Mouse (Mus musculus) C2C12 (cell line): ENCODE measurements around the gene Col5a3. TPM values are rescaled to one million over a fixed set of nuclear protein-coding genes. Genes with fewer than 3 reads are reported as not detected.

Experiments used
- H3K27me3 ChIP-seq: one replicate; pipeline ENCODE4 v1.6.1; 2011; ENCODE audit not compliant: control insufficient read depth, insufficient read depth, insufficient read length
- H3K36me3 ChIP-seq: one replicate; pipeline ENCODE4 v1.6.1; 2011; ENCODE audit not compliant: control insufficient read depth, insufficient read depth
- H3K4me3 ChIP-seq: one replicate; pipeline ENCODE4 v1.5.1; 2011; ENCODE audit warnings: mild to moderate bottlenecking, control low read depth; ENCODE audit not compliant: poor library complexity, insufficient read depth, severe bottlenecking
- H3K79me2 ChIP-seq: one replicate; pipeline ENCODE4 v1.6.1; 2011; ENCODE audit not compliant: control insufficient read depth, insufficient read depth
- H3K79me3 ChIP-seq: one replicate; pipeline ENCODE4 v1.6.1; 2011; ENCODE audit warnings: low read depth, control low read depth
- H3ac ChIP-seq: one replicate; pipeline ENCODE3; 2011; ENCODE audit warnings: low read depth; ENCODE audit not compliant: control insufficient read depth, insufficient read length
- CEBPB ChIP-seq: IDR thresholded peaks from one replicate; pipeline ENCODE4 v1.6.1; 2011; ENCODE audit warnings: low read depth, mild to moderate bottlenecking, control low read depth, moderate library complexity
- CTCF ChIP-seq: IDR thresholded peaks from one replicate; pipeline ENCODE4 v1.5.1; 2011; ENCODE audit not compliant: control insufficient read depth, insufficient read depth, insufficient read length
- FOSL1 ChIP-seq: IDR thresholded peaks from one replicate; pipeline ENCODE4 v1.8.0; 2011; ENCODE audit warnings: mild to moderate bottlenecking, low read length; ENCODE audit not compliant: poor library complexity, insufficient read depth, severe bottlenecking
- MAX ChIP-seq: IDR thresholded peaks from one replicate; pipeline ENCODE4 v1.6.1; 2011; ENCODE audit warnings: mild to moderate bottlenecking, control low read depth
- MYOD1 ChIP-seq: IDR thresholded peaks from one replicate; pipeline ENCODE4 v1.6.1; 2011; ENCODE audit warnings: low read depth; ENCODE audit not compliant: control insufficient read depth, insufficient read length
- MYOG ChIP-seq: IDR thresholded peaks from one replicate; pipeline ENCODE4 v1.6.1; 2011; ENCODE audit not compliant: control insufficient read depth, insufficient read length; ENCODE audit errors: extremely low read depth
- USF1 ChIP-seq: IDR thresholded peaks from one replicate; pipeline ENCODE4 v1.6.1; 2011; ENCODE audit warnings: low read depth, mild to moderate bottlenecking, control low read depth, moderate library complexity
- polyA plus RNA-seq: library from polyadenylated mRNA; unstranded; fragments of >200 nt; fragmentation: generic; extraction: Trizol; gene quantifications from one replicate; pipeline ENCODE4 v1.2.1, GENCODE M21; 2012; ENCODE audit warnings: missing spikeins

Gene Col5a3
- polyA plus RNA-seq, 1 experiment = 1.3 TPM

GRCm38 (mm10) chr9:20830901-20831643, 16.2 kb upstream of the Col5a3 start:
- no peak for TF ChIP-seq MYOG
- TF ChIP-seq USF1 = no peak
- peak; percentile 84 for TF ChIP-seq CTCF
- TF ChIP-seq MYOD1 = peak; percentile 80
- TF ChIP-seq MAX = peak; percentile 73
- H3K4me3 ChIP-seq = no peak overlapping the region
- H3K27me3 ChIP-seq = peaks cover 16% of the 10 kb centered on the region
- no peak overlapping the region for H3ac ChIP-seq
- no peaks in the 10 kb centered on the region for H3K36me3 ChIP-seq
- H3K79me2 ChIP-seq = no peaks in the 10 kb centered on the region
- no peaks in the 10 kb centered on the region for H3K79me3 ChIP-seq

- Histone ChIP-seq H3K79me3 (no peaks in the 10 kb centered on the region), H3K27me3 (peaks cover 8% of the 10 kb centered on the region), H3ac (no peak overlapping the region), H3K36me3 (no peaks in the 10 kb centered on the region), H3K79me2 (no peaks in the 10 kb centered on the region), H3K4me3 (no peak overlapping the region)
- no peak for TF ChIP-seq MAX
- TF ChIP-seq MYOG = no peak
- TF ChIP-seq FOSL1 = no peak
- no peak for TF ChIP-seq CTCF
- no peak for TF ChIP-seq MYOD1
- TF ChIP-seq CEBPB = no peak
- TF ChIP-seq USF1 = no peak
Observed at GRCm38 (mm10) chr9:20828127-20828526, 13.3 kb upstream of the Col5a3 start.

GRCm38 (mm10) chr9:20825781-20826180, 10.9 kb upstream of the Col5a3 start:
- no peak overlapping the region for H3K4me3 ChIP-seq
- H3K36me3 ChIP-seq = no peaks in the 10 kb centered on the region
- H3ac ChIP-seq = no peak overlapping the region
- no peaks in the 10 kb centered on the region for H3K79me2 ChIP-seq
- TF ChIP-seq FOSL1 (no peak), CTCF (no peak), USF1 (no peak), MYOG (no peak), MYOD1 (no peak), CEBPB (no peak), MAX (no peak)
- H3K79me3 ChIP-seq = no peaks in the 10 kb centered on the region
- H3K27me3 ChIP-seq = no peaks in the 10 kb centered on the region

GRCm38 (mm10) chr9:20822821-20823220, 8.0 kb upstream of the Col5a3 start:
- no peaks in the 10 kb centered on the region for H3K36me3 ChIP-seq
- H3K79me3 ChIP-seq = no peaks in the 10 kb centered on the region
- no peaks in the 10 kb centered on the region for H3K79me2 ChIP-seq
- no peaks in the 10 kb centered on the region for H3K27me3 ChIP-seq
- H3K4me3 ChIP-seq = no peak overlapping the region
- H3ac ChIP-seq = no peak overlapping the region
- no peak for TF ChIP-seq MYOD1
- TF ChIP-seq CEBPB = no peak
- no peak for TF ChIP-seq CTCF
- no peak for TF ChIP-seq FOSL1

GRCm38 (mm10) chr9:20820001-20820400, 5.1 kb upstream of the Col5a3 start:
- H3K79me2 ChIP-seq = no peaks in the 10 kb centered on the region
- H3K79me3 ChIP-seq = no peaks in the 10 kb centered on the region
- no peaks in the 10 kb centered on the region for H3K27me3 ChIP-seq
- H3ac ChIP-seq = no peak overlapping the region
- H3K4me3 ChIP-seq = no peak overlapping the region
- no peak for TF ChIP-seq MAX
- TF ChIP-seq CEBPB = no peak
- no peak for TF ChIP-seq MYOD1
- no peak for TF ChIP-seq USF1
- no peaks in the 10 kb centered on the region for H3K36me3 ChIP-seq

GRCm38 (mm10) chr9:20818236-20818635, 3.4 kb upstream of the Col5a3 start, which contains the start of gene Rdh8:
Rdh8 (plus strand) TSS chr9:20818503.
- H3K79me2 ChIP-seq = no peaks in the 10 kb centered on the region
- H3ac ChIP-seq = no peak within 1 kb of the TSS
- H3K4me3 ChIP-seq = no peak within 1 kb of the TSS
- TF ChIP-seq FOSL1 (no peak), MAX (no peak), MYOG (no peak), MYOD1 (no peak), CTCF (no peak), CEBPB (no peak), USF1 (no peak)
- H3K36me3 ChIP-seq = no peaks in the 10 kb centered on the region
- H3K79me3 ChIP-seq = no peaks in the 10 kb centered on the region
- no peaks in the 10 kb centered on the region for H3K27me3 ChIP-seq
